Mouse (Mus musculus): Measurements from ENCODE around the gene Acsm4. TPM values are rescaled to one million over a fixed set of nuclear protein-coding genes. Genes with fewer than 3 reads are reported as not detected.
A peak's percentile ranks its signal among the peaks of the same experiment; 100 is the strongest.

Acsm4 gene
- not detected for polyA plus RNA-seq (2021)

GRCm38 (mm10) chr7:119689726-119690125 is at the start of gene Acsm4:
Acsm4 (plus strand) TSS chr7:119690026.
- no peak for ATAC-seq
- in situ Hi-C loops (cut with MboI; ENCODE audit: low pct_unique_long_range_greater_than_20kb), result no loop called here
- DNase-seq (ENCODE audit: low read depth, low spot score), result no peak
- peaks cover 10% of the 10 kb centered on the region for H3K27me3 ChIP-seq
- POLR2A ChIA-PET, result interaction anchor here (0.6 kb wide), 1 partner anchor 782 kb away, joined by 5 read pairs; no protein-coding TSS in a partner anchor
- CTCF ChIA-PET, result no interaction called here
- no peak for TF ChIP-seq CTCF (IDR thresholded peaks at IDR 0.05)

DNA sequence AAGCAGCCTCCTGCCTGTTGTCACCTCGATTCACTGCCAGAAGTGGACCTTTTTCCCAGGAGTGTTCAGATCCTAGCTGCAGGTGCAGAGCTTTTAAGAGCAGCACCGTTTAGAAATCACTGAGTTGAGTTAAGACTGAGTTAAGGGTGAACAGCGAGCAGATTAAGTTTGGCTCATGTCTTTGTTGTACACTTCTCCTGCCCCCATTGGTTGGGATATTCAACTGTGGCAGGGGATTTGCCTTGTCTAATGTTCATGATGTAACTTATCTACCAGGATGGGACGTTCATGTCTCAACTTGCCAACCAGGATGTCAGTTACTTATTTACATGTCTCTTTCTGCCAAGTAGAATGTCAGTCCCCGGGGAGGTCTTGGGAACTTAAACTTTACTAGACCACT is 47.5 kb upstream of the Acsm4 start:
- POLR2A ChIA-PET, result no interaction called here
- DNase-seq (ENCODE audit: low read depth, low spot score) (no peak), ATAC-seq (no peak)
- CTCF ChIA-PET, result interaction anchor here (0.7 kb wide), 1 partner anchor 40 kb away, joined by 3 read pairs; no protein-coding TSS in a partner anchor
- no peak for TF ChIP-seq CTCF (IDR thresholded peaks at IDR 0.05)
- in situ Hi-C loops (cut with MboI; ENCODE audit: low pct_unique_long_range_greater_than_20kb), result no loop called here
- no peaks in the 10 kb centered on the region for H3K27me3 ChIP-seq

DNA sequence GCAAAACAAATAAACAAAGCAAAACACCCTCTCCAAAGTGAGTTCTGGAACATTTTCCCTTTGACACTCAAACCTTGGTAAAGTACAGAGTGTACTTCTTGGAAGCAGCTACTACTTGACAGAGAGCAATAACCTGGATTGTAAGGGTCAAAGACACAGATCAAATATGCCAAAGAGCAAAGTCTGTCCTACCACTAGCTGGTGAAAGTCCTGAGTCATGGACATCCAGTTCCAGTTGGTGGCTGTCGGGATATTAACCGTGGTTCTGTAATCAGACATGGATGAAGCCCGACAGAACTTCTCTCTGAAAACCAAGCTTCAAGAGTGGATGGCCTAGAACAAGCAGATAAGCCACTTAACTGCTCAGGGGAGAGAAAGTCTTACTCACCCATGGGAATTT is 21.9 kb upstream of the Acsm4 start:
- H3K27me3 ChIP-seq, result no peaks in the 10 kb centered on the region
- DNase-seq (ENCODE audit: low read depth, low spot score) (no peak), ATAC-seq (no peak)
- POLR2A ChIA-PET, result no interaction called here
- in situ Hi-C loops (cut with MboI; ENCODE audit: low pct_unique_long_range_greater_than_20kb), result no loop called here
- TF ChIP-seq CTCF (IDR thresholded peaks at IDR 0.05), result no peak
- CTCF ChIA-PET, result no interaction called here

GRCm38 (mm10) chr7:119670395-119670794 is 19.4 kb upstream of the Acsm4 start:
- no peak for TF ChIP-seq CTCF (IDR thresholded peaks at IDR 0.05)
- in situ Hi-C loops (cut with MboI; ENCODE audit: low pct_unique_long_range_greater_than_20kb), result loop anchor here (10.0 kb wide), 1 partner anchor 146 kb away; the partner anchor contains the start of gene Pdilt
- POLR2A ChIA-PET, result no interaction called here
- CTCF ChIA-PET, result interaction anchor here (1.4 kb wide), 1 partner anchor 150 kb away, joined by 3 read pairs; no protein-coding TSS in a partner anchor
- ATAC-seq, result no peak
- DNase-seq (ENCODE audit: low read depth, low spot score), result no peak
- H3K27me3 ChIP-seq, result no peaks in the 10 kb centered on the region

DNA sequence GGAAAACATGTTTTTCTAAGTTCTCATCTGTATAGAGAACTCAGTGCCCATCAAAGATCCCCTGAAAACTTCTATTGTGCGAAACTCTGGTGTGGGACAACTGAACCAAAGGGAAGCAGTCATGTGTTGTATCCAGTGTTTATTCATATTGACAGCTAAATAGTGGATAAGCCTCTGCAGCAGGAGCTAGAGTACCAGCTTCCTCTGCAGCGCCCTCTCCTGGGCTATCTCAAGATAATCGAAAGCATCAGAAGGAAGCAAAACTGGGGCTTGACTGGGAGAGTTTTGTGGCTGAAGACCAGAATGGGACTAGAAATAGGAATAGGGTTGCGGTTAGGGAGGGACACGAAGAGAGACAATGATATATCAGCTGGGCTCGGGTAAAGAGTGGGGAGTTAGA is 18.9 kb upstream of the Acsm4 start:
- peak; percentile 64 for TF ChIP-seq CTCF (IDR thresholded peaks at IDR 0.05)
- H3K27me3 ChIP-seq, result no peaks in the 10 kb centered on the region
- CTCF ChIA-PET, result no interaction called here
- POLR2A ChIA-PET, result no interaction called here
- ATAC-seq (peak; percentile 54), DNase-seq (ENCODE audit: low read depth, low spot score) (no peak)
- in situ Hi-C loops (cut with MboI; ENCODE audit: low pct_unique_long_range_greater_than_20kb), result loop anchor here (10.0 kb wide), 1 partner anchor 146 kb away; the partner anchor contains the start of gene Pdilt

GRCm38 (mm10) chr7:119673465-119673864 is 16.4 kb upstream of the Acsm4 start:
- ChIA-PET CTCF (interaction anchor here (0.6 to 1.4 kb wide), 9 partner anchors 15 to 263 kb away, joined by 3 to 6 read pairs (median 3); no protein-coding TSS in a partner anchor), POLR2A (interaction anchor here (0.6 kb wide), 1 partner anchor 635 kb away, joined by 3 read pairs; no protein-coding TSS in a partner anchor)
- peaks cover 4% of the 10 kb centered on the region for H3K27me3 ChIP-seq
- in situ Hi-C loops (cut with MboI; ENCODE audit: low pct_unique_long_range_greater_than_20kb), result loop anchor here (10.0 kb wide), 1 partner anchor 149 kb away; the partner anchor contains the start of gene Pdilt
- DNase-seq (ENCODE audit: low read depth, low spot score) (no peak), ATAC-seq (peak; percentile 57)
- TF ChIP-seq CTCF (IDR thresholded peaks at IDR 0.05), result peak; percentile 78

- ChIA-PET CTCF (no interaction called here), POLR2A (interaction anchor here (0.6 to 0.7 kb wide), 2 partner anchors 411 to 424 kb away, joined by 3 to 4 read pairs; no protein-coding TSS in a partner anchor)
- DNase-seq (ENCODE audit: low read depth, low spot score) (no peak), ATAC-seq (no peak)
- in situ Hi-C loops (cut with MboI; ENCODE audit: low pct_unique_long_range_greater_than_20kb), result no loop called here
- peaks cover 10% of the 10 kb centered on the region for H3K27me3 ChIP-seq
- no peak for TF ChIP-seq CTCF (IDR thresholded peaks at IDR 0.05)
Measured at GRCm38 (mm10) chr7:119680107-119680506, 9.7 kb upstream of the Acsm4 start.

GRCm38 (mm10) chr7:119682699-119683098 is 7.1 kb upstream of the Acsm4 start:
- CTCF ChIA-PET, result no interaction called here
- no peak for TF ChIP-seq CTCF (IDR thresholded peaks at IDR 0.05)
- H3K27me3 ChIP-seq, result peaks cover 6% of the 10 kb centered on the region
- no peak for ATAC-seq
- POLR2A ChIA-PET, result no interaction called here
- no peak for DNase-seq (ENCODE audit: low read depth, low spot score)
- in situ Hi-C loops (cut with MboI; ENCODE audit: low pct_unique_long_range_greater_than_20kb), result no loop called here

DNA sequence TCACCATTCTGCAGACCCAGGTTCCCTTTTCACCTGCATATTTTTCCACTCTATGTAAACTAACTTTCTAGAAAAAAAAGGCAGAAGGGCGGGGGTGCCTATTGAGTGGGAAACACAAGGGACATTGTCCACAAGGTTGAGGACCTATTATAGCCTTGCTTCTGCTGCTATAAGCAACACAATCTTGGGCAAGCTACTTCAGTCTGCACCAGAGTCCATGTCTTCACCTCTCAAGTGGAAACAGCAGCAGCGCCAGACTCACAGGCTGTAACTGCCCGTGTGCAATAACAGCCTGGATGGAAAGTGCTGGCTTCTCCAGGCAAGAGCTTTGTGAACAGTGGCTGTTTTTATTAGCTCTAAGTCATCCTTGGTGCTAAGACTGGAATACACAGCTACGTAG is 2.5 kb downstream of the Acsm4 start:
- no peak for DNase-seq (ENCODE audit: low read depth, low spot score)
- POLR2A ChIA-PET, result no interaction called here
- in situ Hi-C loops (cut with MboI; ENCODE audit: low pct_unique_long_range_greater_than_20kb), result no loop called here
- H3K27me3 ChIP-seq, result peaks cover 6% of the 10 kb centered on the region
- no peak for TF ChIP-seq CTCF (IDR thresholded peaks at IDR 0.05)
- CTCF ChIA-PET, result interaction anchor here (1.1 kb wide), 1 partner anchor 19 kb away, joined by 3 read pairs; no protein-coding TSS in a partner anchor
- ATAC-seq, result no peak

DNA sequence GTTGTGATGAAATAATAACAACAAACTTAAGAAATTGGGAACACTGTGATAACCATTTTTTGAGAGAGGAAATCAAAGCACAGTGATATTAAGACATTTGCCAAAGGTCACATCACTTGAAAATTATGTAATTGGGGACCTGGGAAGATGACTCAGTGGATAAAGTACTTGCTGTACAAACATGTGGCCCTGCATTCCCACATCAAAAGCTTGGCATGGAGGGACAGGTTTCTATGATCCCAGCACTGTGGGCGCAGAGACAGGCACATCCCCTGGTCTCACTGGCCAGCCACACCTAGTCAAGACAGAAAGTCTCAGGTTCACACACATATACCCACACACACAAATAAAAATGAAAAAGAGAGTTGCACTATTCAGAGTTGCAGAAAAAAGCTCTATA is 5.1 kb downstream of the Acsm4 start:
- no peak for TF ChIP-seq CTCF (IDR thresholded peaks at IDR 0.05)
- DNase-seq (ENCODE audit: low read depth, low spot score), result no peak
- ChIA-PET CTCF (no interaction called here), POLR2A (no interaction called here)
- no peaks in the 10 kb centered on the region for H3K27me3 ChIP-seq
- no peak for ATAC-seq
- in situ Hi-C loops (cut with MboI; ENCODE audit: low pct_unique_long_range_greater_than_20kb), result no loop called here

DNA sequence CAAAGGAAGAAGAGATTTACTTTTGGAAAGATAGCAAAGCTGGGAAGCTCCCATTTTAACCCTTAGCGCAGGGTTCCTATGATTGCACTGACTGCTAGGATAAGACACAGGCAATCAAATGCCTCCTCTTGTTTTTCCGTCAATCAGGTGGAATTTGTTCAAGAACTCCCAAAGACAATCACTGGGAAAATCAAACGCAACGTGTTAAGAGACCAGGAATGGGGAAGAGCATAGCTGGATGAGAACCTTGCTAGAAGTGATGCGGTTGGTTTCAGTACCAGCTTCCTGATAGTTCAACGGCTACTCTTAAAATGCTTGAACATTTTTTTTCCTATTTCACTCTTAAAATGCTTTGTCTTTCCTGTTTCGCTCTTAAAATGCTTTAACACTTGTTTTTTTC is 24.3 kb downstream of the Acsm4 start:
- no peak for ATAC-seq

More for the DNA sequence above, 24.3 kb downstream of the Acsm4 start:
- TF ChIP-seq CTCF (IDR thresholded peaks at IDR 0.05), result no peak
- H3K27me3 ChIP-seq, result no peaks in the 10 kb centered on the region
- in situ Hi-C loops (cut with MboI; ENCODE audit: low pct_unique_long_range_greater_than_20kb), result no loop called here
- POLR2A ChIA-PET, result no interaction called here
- DNase-seq (ENCODE audit: low read depth, low spot score), result no peak
- CTCF ChIA-PET, result interaction anchor here (0.8 kb wide), 1 partner anchor 73 kb away, joined by 3 read pairs; no protein-coding TSS in a partner anchor

Measured in Patski (cell line).